Mouse (Mus musculus) kidney, adult 2 months (tissue): ENCODE results near the gene Poll. TPM values are rescaled to one million over a fixed set of nuclear protein-coding genes. Genes with fewer than 3 reads are reported as not detected.

Source experiments
- DNase-seq: peaks from one replicate; pipeline ENCODE4 v3.0.0; 2021
- H3K27ac ChIP-seq: fragments of 200-500 bp; 2 replicates; pipeline ENCODE4 v1.5.1; 2012; ENCODE audit warnings: low read depth, low read length, control low read depth, inconsistent platforms; ENCODE audit not compliant: insufficient read depth
- H3K27me3 ChIP-seq: fragments of 200-500 bp; replicated peaks from 2 replicates; pipeline ENCODE4 v1.6.1; 2012; ENCODE audit warnings: mild to moderate bottlenecking, moderate library complexity, low read length, inconsistent platforms; ENCODE audit not compliant: control insufficient read depth, insufficient read depth
- H3K36me3 ChIP-seq: fragments of 200-500 bp; 2 replicates; pipeline ENCODE4 v1.6.1; 2012; ENCODE audit warnings: mild to moderate bottlenecking, moderate library complexity, low read length, inconsistent platforms; ENCODE audit not compliant: control insufficient read depth, insufficient read depth
- H3K4me1 ChIP-seq: fragments of 200-500 bp; 2 replicates; pipeline ENCODE4 v1.6.1; 2011; ENCODE audit warnings: low read length; ENCODE audit not compliant: control insufficient read depth, insufficient read depth
- H3K4me3 ChIP-seq: fragments of 200-500 bp; 2 replicates; pipeline ENCODE4 v1.5.1; 2011; ENCODE audit warnings: mild to moderate bottlenecking, low read depth, low read length, control low read depth; ENCODE audit not compliant: insufficient read depth
- CTCF ChIP-seq: fragments of 200-500 bp; conservative IDR thresholded peaks from 2 replicates; pipeline ENCODE4 v1.5.1; 2011; ENCODE audit warnings: low read depth, mild to moderate bottlenecking, control low read depth, low read length, moderate library complexity, mixed read lengths; ENCODE audit not compliant: insufficient read depth, insufficient read length
- POLR2A ChIP-seq: fragments of 200-500 bp; IDR thresholded peaks from one replicate; pipeline ENCODE4 v1.6.1; 2011; ENCODE audit warnings: low read depth, low read length, control low read depth
- WGBS: fragments of 180-500 bp; shearing (Covaris S2); methylation state at CpG from one replicate; pipeline ENCODE4 v1.1.7; 2018; 5-methylcytosine and 5-hydroxymethylcytosine counted together
- polyA plus RNA-seq: library from polyadenylated mRNA; depleted of rRNA; stranded (reverse); fragments of >200 nt; gene quantifications from 2 replicates; pipeline ENCODE4 v1.2.3, GENCODE M21; 2012; rRNA removed

Gene Poll
- polyA plus RNA-seq = 12.6 and 13.3 TPM in 2 replicates

DNA sequence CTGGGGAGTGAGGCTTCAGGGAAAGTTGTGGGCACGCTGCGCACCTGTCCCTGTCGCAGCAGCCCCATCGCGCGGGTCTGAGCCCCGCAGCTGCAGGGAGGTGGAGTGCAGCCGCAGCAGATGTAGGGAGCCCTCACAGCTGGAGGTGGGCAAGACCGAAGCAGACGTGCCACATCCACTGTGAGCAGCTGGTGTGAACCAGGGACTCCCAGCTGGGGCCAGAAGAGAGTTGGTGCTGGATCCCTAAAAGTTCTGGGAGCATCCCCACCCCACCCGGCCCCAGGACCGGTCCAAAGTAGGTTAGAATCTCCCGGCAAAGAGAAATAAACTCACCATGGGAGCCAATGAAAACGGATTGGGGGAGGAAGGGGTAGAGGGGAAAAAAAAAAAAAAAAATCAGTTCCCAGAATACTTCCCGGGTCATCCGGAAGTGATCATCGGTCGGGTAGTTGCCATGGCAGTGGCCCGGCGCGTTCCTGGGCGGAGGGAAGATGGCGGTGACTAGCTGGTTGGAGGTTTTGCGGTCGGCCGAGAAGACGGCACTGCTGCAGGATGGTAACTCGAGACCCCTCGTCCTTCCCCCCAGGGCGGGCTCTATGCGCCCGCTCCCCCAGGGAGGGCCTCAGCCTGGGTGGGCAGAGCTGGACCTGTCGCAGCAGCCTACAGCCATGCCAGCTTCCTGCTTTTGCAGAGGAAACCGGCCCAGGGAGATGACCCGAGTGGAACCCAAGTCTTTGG is at the start of gene Poll, which contains the start of gene Gm17018:
Gene Poll (minus strand): TSS at position 379 of the 738 bp plus-strand sequence.
Gene Gm17018 (plus strand): TSS at position 463 of the 738 bp plus-strand sequence.
- H3K27ac ChIP-seq = no peak within 1 kb of the TSS
- no peak for TF ChIP-seq CTCF
- peak; percentile 17 for TF ChIP-seq POLR2A
- H3K4me3 ChIP-seq = peak within 1 kb of the TSS; percentile 98
- DNase-seq = peak; percentile 89
- WGBS = under 1% methylated on average over 35 of the region's 35 CpGs
- H3K4me1 ChIP-seq = peaks cover 5% of the 10 kb centered on the region; the same call in 1 of the 2 replicates
- no peaks in the 10 kb centered on the region for H3K36me3 ChIP-seq
- no peaks in the 10 kb centered on the region for H3K27me3 ChIP-seq

DNA sequence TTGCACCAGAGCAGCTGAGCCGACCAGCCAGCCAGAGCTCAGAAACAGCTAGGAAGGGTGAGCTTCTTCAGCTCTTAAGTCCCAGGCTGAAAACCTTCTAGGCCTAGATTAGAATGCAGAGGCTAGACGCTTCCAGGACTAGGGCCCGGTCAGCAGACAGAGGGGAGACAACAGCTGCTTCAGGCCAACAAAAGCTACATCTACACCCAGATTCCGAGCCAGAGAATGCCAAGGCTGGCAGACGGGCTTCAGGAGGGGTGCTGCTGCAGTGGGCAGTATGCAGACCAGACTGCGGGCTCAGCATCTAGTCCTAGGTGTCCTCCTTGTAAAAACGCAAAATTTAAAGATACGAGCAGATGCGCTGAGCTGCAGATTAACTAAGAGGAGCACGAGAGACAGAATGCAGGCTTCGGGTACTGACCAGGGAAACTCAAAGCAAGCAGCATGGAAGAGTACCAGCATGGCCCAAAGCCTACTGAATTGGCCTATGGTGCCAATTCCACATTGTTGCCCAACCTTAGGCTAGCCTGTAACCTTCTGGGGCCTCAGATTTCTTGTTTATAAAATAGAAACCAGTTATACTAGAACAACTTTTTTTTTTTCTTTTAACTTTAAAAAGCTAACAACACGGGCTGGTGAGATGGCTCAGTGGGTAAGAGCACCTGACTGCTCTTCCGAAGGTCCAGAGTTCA is 48.5 kb upstream of the Poll start:
- TF ChIP-seq CTCF (no peak), POLR2A (no peak)
- no peak overlapping the region for H3K27ac ChIP-seq
- no peaks in the 10 kb centered on the region for H3K4me1 ChIP-seq
- H3K4me3 ChIP-seq = no peak overlapping the region
- 88% methylated on average over 13 of the region's 13 CpGs for WGBS
- no peaks in the 10 kb centered on the region for H3K27me3 ChIP-seq
- no peaks in the 10 kb centered on the region for H3K36me3 ChIP-seq
- no peak for DNase-seq

DNA sequence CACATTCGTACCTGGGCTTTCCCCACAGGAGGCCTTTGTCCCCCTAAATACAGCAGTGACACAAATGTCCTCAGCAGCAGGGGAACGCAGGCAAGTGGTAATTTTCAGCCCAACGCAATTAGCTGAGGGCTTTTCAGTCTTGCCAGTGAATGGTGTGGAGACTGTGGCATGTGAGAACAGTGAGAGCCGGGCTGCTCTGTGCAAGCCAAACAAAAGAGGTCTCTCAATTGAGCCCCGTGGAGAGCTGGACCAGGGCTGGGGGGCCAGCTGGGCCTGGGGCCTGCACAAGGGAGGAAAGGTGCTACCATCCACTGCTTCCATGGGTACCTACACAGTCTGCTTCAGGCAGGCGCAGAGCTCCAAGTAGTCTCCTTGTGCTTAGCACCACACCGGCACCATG is 47.1 kb upstream of the Poll start:
- TF ChIP-seq CTCF (no peak), POLR2A (no peak)
- Histone ChIP-seq H3K4me1 (no peaks in the 10 kb centered on the region), H3K27me3 (no peaks in the 10 kb centered on the region), H3K4me3 (no peak overlapping the region), H3K36me3 (no peaks in the 10 kb centered on the region), H3K27ac (no peak overlapping the region)
- DNase-seq = no peak
- 84% methylated on average over 7 of the region's 7 CpGs for WGBS

DNA sequence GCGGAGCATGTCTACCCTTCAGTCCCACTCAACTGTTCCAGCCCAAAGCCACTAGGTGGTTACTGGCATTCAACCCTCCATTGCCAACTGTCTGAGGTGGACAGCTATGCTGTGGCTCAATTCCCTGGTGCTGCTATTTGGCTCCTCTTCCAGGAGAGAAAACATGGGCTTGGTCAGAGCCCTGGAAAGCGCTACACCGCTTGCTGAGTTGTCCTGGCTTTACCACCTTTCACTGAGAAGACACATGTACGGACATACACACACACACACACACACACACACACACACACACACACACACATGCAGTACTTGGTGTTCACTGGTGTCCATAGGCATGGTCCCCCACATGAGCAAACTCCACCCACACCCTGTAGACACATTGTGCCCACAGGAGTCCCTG is 46.4 kb upstream of the Poll start:
- no peak overlapping the region for H3K27ac ChIP-seq
- no peak for DNase-seq
- TF ChIP-seq POLR2A (no peak), CTCF (no peak)
- WGBS = 95% methylated on average over 4 of the region's 4 CpGs
- H3K36me3 ChIP-seq = no peaks in the 10 kb centered on the region
- no peaks in the 10 kb centered on the region for H3K27me3 ChIP-seq
- no peak overlapping the region for H3K4me3 ChIP-seq
- H3K4me1 ChIP-seq = no peaks in the 10 kb centered on the region

DNA sequence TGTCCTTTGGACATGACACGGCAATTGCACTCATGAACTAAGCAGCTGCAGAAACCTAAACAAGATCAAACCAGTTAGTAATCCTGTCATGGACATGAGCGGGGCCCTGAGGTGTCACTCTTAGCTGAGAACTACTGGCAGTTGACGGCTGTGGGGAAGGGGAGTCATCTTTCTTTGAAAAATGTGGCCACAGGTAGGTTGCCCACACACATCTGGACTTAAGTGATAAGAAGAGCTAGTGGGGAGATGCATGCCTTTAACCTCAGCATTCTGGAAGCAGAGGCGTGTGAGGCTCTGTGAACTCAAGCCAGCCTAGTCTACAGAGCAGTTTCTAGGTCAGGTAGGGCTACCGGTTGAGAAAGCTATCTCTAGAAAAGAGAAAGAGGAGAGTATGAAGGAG is 42.3 kb upstream of the Poll start:
- Histone ChIP-seq H3K4me1 (no peaks in the 10 kb centered on the region), H3K27me3 (no peaks in the 10 kb centered on the region), H3K4me3 (no peak overlapping the region), H3K27ac (no peak overlapping the region), H3K36me3 (no peaks in the 10 kb centered on the region)
- no peak for TF ChIP-seq POLR2A
- no peak for TF ChIP-seq CTCF
- DNase-seq = no peak
- WGBS = 93% methylated on average over 5 of the region's 5 CpGs

DNA sequence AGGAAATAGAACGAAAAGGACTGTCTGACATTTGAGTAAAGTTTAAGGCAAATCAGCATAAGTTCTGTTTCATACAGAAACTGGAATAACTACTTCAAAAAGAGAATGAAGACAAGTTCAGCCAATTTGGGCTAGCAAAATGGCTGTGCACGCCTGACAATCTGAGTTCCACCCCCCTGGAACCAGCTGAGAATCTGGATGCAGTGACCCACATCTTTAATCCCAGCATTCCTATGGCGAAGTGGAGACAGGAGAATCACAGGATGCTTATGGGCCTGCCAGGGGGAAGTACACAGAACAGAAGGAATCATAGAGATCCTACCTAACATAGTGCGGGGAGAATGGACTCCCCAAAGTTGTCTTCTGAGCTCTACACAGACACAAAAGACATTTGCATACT is 36.8 kb upstream of the Poll start:
- no peak overlapping the region for H3K4me3 ChIP-seq
- WGBS = 84% methylated on average over 4 of the region's 4 CpGs
- no peaks in the 10 kb centered on the region for H3K36me3 ChIP-seq
- H3K27me3 ChIP-seq = no peaks in the 10 kb centered on the region
- TF ChIP-seq CTCF (no peak), POLR2A (no peak)
- H3K27ac ChIP-seq = no peak overlapping the region
- no peaks in the 10 kb centered on the region; the same call in 1 of the 2 replicates for H3K4me1 ChIP-seq
- no peak for DNase-seq

DNA sequence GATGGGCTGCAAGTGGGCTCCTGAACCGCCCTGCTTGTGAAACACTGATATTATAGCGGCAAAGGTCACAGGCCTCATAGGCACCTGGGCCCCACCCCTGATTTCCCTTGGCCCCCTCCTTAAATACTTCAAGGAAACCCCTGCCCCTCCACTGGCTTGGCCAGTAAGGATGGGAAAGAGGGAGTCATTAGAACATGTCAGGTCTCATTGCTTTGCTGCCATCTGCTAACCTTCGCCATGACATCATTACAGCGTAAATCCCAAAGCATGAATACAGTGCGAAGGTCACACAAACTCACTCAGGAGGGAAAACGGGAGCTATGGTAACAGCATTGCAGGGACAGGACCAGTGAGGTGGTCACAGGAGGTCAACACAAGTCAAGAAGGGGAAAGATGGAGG is 36.1 kb upstream of the Poll start:
- no peak for DNase-seq
- 83% methylated on average over 6 of the region's 6 CpGs for WGBS
- Histone ChIP-seq H3K27ac (no peak overlapping the region), H3K4me1 (peaks cover 2% of the 10 kb centered on the region; the same call in 1 of the 2 replicates), H3K4me3 (no peak overlapping the region), H3K36me3 (no peaks in the 10 kb centered on the region), H3K27me3 (no peaks in the 10 kb centered on the region)
- TF ChIP-seq CTCF = no peak
- TF ChIP-seq POLR2A = no peak
